Mouse (Mus musculus): ENCODE measurements around the gene Olfr1178.

Gene Olfr1178

DNA sequence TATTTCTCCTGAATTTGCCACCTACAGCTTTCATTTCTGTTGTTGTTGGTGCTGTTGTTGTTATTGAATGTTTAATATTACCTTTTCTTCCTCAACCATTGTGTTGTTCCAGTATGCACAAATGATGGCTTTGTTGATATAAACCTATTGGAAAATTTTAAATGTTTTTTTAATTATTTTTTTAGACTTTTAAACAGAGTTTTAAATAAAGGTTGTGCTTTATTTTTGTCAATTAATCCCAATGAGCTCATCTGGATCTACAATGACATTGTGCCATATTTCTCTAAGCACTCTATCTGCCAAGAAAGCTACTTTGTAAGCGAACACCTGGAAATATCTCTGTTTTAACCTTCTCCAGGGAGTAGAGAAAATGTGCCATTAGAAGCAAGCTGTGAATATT lies at the start of gene Olfr1178:
Gene Olfr1178 (plus strand): TSS at position 301 of the 400 bp plus-strand sequence.
- DNase-seq (ENCODE audit: low read depth, low spot score): no peak

DNA sequence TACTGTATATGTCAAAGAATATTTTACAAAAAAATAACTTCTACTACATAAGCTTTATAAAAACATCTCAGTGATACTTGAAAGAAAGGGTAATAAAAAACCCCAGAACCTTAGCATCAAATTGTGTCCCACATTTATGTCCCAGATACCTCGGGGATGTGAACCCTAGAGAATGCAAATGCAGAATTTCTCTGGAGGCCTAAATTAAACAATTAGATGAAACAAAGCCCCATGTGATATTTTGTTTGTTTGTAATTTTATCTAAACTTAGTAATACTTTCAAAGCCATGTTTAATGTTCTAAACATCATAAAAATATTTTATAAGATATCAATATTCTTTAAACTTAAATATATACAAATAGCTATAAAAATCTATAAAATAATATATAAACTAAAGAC lies 40.5 kb upstream of the Olfr1178 start, which contains the start of gene Olfr1177-ps:
Gene Olfr1177-ps (minus strand): TSS at position 101 of the 400 bp plus-strand sequence.
- DNase-seq (ENCODE audit: low read depth, low spot score): no peak

DNA sequence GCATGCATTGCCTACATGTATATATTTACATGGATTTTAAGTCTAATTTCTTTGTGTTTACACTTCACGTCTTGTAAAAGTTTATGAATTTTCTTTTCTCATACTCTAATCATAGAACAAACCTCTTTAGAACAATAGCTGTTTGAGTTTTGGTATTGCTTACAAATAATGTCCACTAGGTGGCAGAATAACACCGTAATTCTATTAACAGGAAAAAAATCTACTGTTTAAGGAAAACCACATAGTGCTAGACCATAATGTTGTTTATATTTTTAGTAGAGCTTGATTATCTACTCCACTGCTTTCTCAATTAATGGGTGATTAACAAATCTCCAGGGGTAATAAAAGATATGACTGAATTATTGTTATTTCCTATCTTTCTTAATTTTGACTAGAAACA lies 30.6 kb upstream of the Olfr1178 start:
- peak; percentile 35 for DNase-seq (ENCODE audit: low read depth, low spot score)

- no peak for DNase-seq (ENCODE audit: low read depth, low spot score)
These were observed 19.5 kb downstream of the Olfr1178 start, which contains the start of gene Olfr1179 for GRCm38 (mm10) chr2:88406353-88406752. Gene Olfr1179 (minus strand): TSS chr2:88406453.

DNA sequence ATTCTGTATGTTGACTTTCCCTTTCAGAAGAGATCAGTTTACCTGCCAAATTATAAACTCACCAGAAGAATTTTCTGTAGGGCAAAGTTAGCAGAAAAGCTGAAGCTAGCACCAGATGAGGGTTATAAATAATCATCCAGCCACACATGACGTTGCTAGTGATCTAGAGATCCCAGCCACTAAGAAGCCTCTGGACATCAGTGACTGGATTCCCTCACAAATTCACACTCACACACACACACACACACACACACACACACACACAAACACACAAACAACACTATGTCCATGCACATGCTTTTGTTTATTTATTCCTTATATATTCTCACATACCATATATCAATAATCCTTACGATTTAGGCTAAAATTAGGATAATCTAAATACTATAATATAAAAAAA lies 32.2 kb downstream of the Olfr1178 start, which contains the start of gene Olfr1180:
Gene Olfr1180 (minus strand): TSS at position 101 of the 400 bp plus-strand sequence.
- DNase-seq (ENCODE audit: low read depth, low spot score): no peak

GRCm38 (mm10) chr2:88426071-88426470 lies 39.2 kb downstream of the Olfr1178 start, which contains the start of gene Olfr1181:
Gene Olfr1181 (minus strand): TSS chr2:88426171.
- no peak for DNase-seq (ENCODE audit: low read depth, low spot score)

GRCm38 (mm10) chr2:88449031-88449430 lies 62.2 kb downstream of the Olfr1178 start, which contains the start of gene Gm13757:
Gene Gm13757 (minus strand): TSS chr2:88449131.
- DNase-seq (ENCODE audit: low read depth, low spot score): no peak
